Mouse (Mus musculus): ENCODE results near the gene Dhrs3. TPM values are rescaled to one million over a fixed set of nuclear protein-coding genes. Genes with fewer than 3 reads are reported as not detected.
A peak's percentile ranks its signal among the peaks of the same experiment; 100 is the strongest.

Dhrs3 gene
- total RNA-seq, 2 experiments from 2014 or later = 72.9 to 126 TPM

DNA sequence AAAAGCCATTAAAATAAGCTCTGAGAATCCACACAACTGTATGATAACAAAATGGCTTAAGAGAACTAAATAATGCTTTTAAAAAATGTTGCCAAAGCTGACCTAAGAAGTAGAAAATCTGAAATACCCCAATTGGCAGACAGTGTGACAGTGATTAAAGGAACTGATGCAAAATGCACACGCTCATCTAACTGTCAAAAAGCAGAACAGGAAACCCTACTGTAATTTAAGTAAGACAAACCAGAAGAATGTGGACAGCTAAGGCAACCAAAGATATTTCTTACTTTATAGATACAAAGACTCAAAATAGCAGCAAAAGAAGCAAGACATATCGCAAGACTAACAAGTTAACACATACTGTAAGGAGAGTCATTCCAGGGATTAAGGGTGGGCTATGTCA, 78.4 kb downstream of the Dhrs3 start:
- no peak for DNase-seq

DNA sequence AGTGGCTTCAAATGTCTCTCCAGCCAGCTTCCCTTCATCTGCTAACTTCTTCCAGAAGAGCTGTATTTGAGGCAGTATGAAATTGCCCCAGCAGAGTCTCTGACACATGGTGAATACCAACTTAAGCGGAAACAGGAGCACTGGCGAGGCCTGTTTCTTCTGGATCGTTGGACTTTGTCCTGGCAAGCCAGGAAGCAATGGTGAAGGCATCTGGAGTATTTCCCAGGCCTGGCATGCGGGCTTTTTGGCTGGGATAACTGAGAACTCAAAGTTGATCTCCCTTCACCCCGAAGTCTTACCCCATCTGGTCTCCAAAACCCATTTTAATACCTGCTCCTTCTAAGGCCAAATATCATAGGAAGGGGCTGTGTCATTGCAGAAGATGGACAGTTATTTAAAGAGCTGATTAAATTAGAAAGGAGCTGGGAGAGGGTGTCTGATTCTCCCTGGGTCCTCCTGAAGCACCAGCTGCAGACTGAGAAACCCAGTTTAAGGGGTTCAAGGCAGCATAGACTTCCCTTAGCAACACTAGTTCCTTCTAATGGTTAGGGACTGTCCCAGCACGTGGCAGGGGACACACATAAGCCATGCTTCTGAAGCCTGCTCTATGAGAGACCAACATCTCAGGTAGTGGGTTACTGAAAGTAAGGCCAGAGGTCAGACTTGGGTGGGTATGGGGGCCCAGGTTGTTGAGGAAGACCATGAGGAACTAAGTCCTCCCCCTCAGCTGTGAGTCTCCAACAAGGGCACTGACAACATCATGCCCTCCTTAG, 80.5 kb downstream of the Dhrs3 start:
- peak in 1 of 2 experiments; percentile 28 for DNase-seq

- no peak for DNase-seq
Measured at GRCm38 (mm10) chr4:144974458-144974857, 81.8 kb downstream of the Dhrs3 start.

DNA sequence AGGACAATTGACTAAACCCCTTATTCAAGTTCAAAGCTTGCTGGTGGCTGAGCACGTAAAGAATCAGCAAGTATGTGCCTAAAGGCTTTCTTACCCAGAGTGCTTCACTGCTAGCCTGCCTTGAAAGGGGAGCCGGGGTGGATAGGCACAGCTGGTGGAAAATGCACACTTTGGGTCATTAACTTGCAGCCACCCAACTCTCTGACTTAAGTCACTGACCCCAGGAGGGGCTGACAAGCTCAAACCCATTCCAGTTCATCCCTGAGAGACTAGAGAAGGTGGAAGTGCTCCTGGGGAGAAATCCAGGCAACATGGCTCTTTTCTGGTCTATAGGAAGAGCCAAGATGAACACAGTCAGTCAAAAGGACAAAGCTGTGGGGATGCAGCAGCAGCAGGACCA, 82.9 kb downstream of the Dhrs3 start:
- DNase-seq = no peak

- DNase-seq = no peak
Measured at GRCm38 (mm10) chr4:144977057-144977456, 84.4 kb downstream of the Dhrs3 start.

Other genes starting within 250 kb of the Dhrs3 start
- gene Gm436, start 206.5 kb upstream of the Dhrs3 start, total RNA-seq (2021) = not detected
- gene Gm13178, start 171.4 kb upstream of the Dhrs3 start, total RNA-seq (2021) = not detected
- not detected for gene Gm438, start 106.2 kb upstream of the Dhrs3 start, total RNA-seq (2021)

Measured in adrenal gland, postnatal 36 days (tissue).